In genomic region chr1:161070352-161071271, GRCm38 (mm10) we compare ENCODE assay signal across 8 mouse cellular contexts. TPM values are rescaled to one million over a fixed set of nuclear protein-coding genes. Genes with fewer than 3 reads are reported as not detected.
DNase-seq lines count a peak whose midpoint lies in the region; ATAC-seq and TF ChIP-seq lines count a peak whose summit lies in the region.

Dars2 (minus strand) TSS chr1:161070658.
Cenpl (plus strand) TSS chr1:161070713.

- H3K36me3 ChIP-seq in ES-E14 (ENCODE audit: control insufficient read depth, insufficient read depth, low read length, poor library complexity, severe bottlenecking): no peaks in the 10 kb centered on the region; the same call in 1 of the 2 replicates
- H3K36me3 ChIP-seq in forebrain, embryonic 15.5 days: no peaks in the 10 kb centered on the region

- peak; percentile 99 for ATAC-seq in forebrain, embryonic 15.5 days (replicated peaks)
- peak; percentile 96 for ATAC-seq in neutrophil, adult 5-6 weeks (ENCODE audit: extremely low read depth, insufficient number of reproducible peaks, low FRiP score, poor library complexity, severe bottlenecking)

- H3K9ac ChIP-seq in ES-E14 (ENCODE audit: insufficient read depth, low read depth, low read length, poor library complexity, severe bottlenecking): peak within 1 kb of the TSS; percentile 94
- H3K9ac ChIP-seq in forebrain, embryonic 15.5 days (replicated peaks): peak within 1 kb of the TSS; percentile 81

- WGBS in forebrain, embryonic 15.5 days: under 1% methylated on average over 57 of the region's 57 CpGs
- under 1% methylated on average over 57 of the region's 57 CpGs for WGBS in lung, adult 2 months

- no peaks in the 10 kb centered on the region for H3K9me3 ChIP-seq in ES-E14 (ENCODE audit: control insufficient read depth, insufficient read depth, low read depth, low read length)
- H3K9me3 ChIP-seq in forebrain, embryonic 15.5 days: no peaks in the 10 kb centered on the region

- H3K4me2 ChIP-seq in forebrain, embryonic 15.5 days (replicated peaks): peak within 1 kb of the TSS; percentile 90

- in situ Hi-C loops in ES-E14 (cut with MboI; ENCODE audit: low sequenced_read_pairs in 2 of 2, unreplicated experiment in 2 of 2): no loop called here

- H3K4me3 ChIP-seq in ES-E14 (ENCODE audit: insufficient read depth in 1 of 2, low read depth in 1 of 2, low read length in 2 of 2, poor library complexity in 1 of 2, severe bottlenecking in 1 of 2): peak within 1 kb of the TSS; percentile 75 to 90
- H3K4me3 ChIP-seq in forebrain, embryonic 15.5 days: peak within 1 kb of the TSS; percentile 76
- peak within 1 kb of the TSS; percentile 89 for H3K4me3 ChIP-seq in lung, adult 2 months (replicated peaks; ENCODE audit: extremely low read depth, low read depth, low read length)

- H3K27me3 ChIP-seq in forebrain, embryonic 15.5 days: no peaks in the 10 kb centered on the region

- no peak for TF ChIP-seq CTCF in lung, adult 2 months (IDR thresholded peaks at IDR 0.05; ENCODE audit: insufficient read depth, low read length)

- peak; percentile 98 for DNase-seq in ES-E14 (ENCODE audit: low read depth, low spot score)
- DNase-seq in cerebellum, adult 11-12 months: peak; percentile 94
- peak; percentile 94 for DNase-seq in heart, postnatal 25 days (ENCODE audit: low spot score)
- peak; percentile 98 for DNase-seq in layer of hippocampus, adult 18-20 months (ENCODE audit: low spot score in 2 of 2)
- peak; percentile 96 for DNase-seq in lung, adult 2 months
- DNase-seq in thymus, adult 18-20 months: peak; percentile 87 to 92

- intact Hi-C loops in heart, postnatal 25 days (cut with DNase I): loop anchor here (2.0 kb wide), 1 partner anchor 34 kb away; no protein-coding TSS in a partner anchor

- peaks cover 2 to 5% of the 10 kb centered on the region in 2 experiments; a peak in 1 of 4 replicates for H3K4me1 ChIP-seq in ES-E14 (ENCODE audit: control insufficient read depth in 2 of 2, insufficient read depth in 2 of 2, low read length in 2 of 2, poor library complexity in 1 of 2)
- peaks cover 42% of the 10 kb centered on the region for H3K4me1 ChIP-seq in forebrain, embryonic 15.5 days
- 0 out of 2 replicates have a peak, but pooled peaks cover 3% of the 10 kb centered on the region for H3K4me1 ChIP-seq in lung, adult 2 months (ENCODE audit: control insufficient read depth, insufficient read depth, low read length)

- H3K27ac ChIP-seq in ES-E14 (ENCODE audit: insufficient read depth, low read depth, low read length, poor library complexity, severe bottlenecking): peak within 1 kb of the TSS; percentile 83
- H3K27ac ChIP-seq in forebrain, embryonic 15.5 days (replicated peaks): peak within 1 kb of the TSS; percentile 79

- peak; percentile 55; the same call in 1 of the 2 replicates for TF ChIP-seq POLR2A in lung, adult 2 months (IDR thresholded peaks at IDR 0.05; ENCODE audit: borderline replicate concordance, extremely low read depth, low read depth, low read length)

TF ChIP-seq in ES-E14, 5 proteins besides CTCF, POLR2A, EP300 and RAD21:
- TF ChIP-seq ZNF384 (IDR thresholded peaks at IDR 0.05; ENCODE audit: low read depth, low read length) (no peak), CHD2 (IDR thresholded peaks at IDR 0.05; ENCODE audit: low read depth, low read length) (peak; percentile 66), HCFC1 (IDR thresholded peaks at IDR 0.05; ENCODE audit: borderline replicate concordance, insufficient read depth, low read length) (peak; percentile 94)

RNA-seq across cellular contexts. Expression of gene Dars2, which starts in this region (rescaled TPM):
- 38.7 and 39.8 TPM in 2 replicates for total RNA-seq in ES-E14 (2012; rRNA removed)
- polyA plus RNA-seq in forebrain, embryonic 15.5 days (2015; fragmentation: Nextera tagmentation; extraction: Ambion mirVana): 33.6 and 34.6 TPM in 2 replicates
- total RNA-seq in heart, postnatal 25 days (2021): 10 to 100 TPM; 22.1 to 22.3 TPM
- 10 to 100 TPM; 26.3 to 26.5 TPM for total RNA-seq in layer of hippocampus, adult 18-20 months (2021)
- 4.3 and 10.6 TPM in 2 replicates for polyA plus RNA-seq in lung, adult 2 months (2012; rRNA removed)
- 10.2 and 11.5 TPM in 2 replicates for total RNA-seq in neutrophil, adult 5-6 weeks (2017)

RNA-seq across cellular contexts. Expression of gene Cenpl, which starts in this region (rescaled TPM):
- 5.1 and 6.2 TPM in 2 replicates for total RNA-seq in ES-E14 (2012; rRNA removed)
- 20.4 and 22.1 TPM in 2 replicates for polyA plus RNA-seq in forebrain, embryonic 15.5 days (2015; fragmentation: Nextera tagmentation; extraction: Ambion mirVana)
- 1 to 10 TPM in 1 of 2 experiments, under 1 TPM in 1; 0.94 to 1.1 TPM for total RNA-seq in heart, postnatal 25 days (2021)
- 1 to 10 TPM; 1.3 to 1.7 TPM for total RNA-seq in layer of hippocampus, adult 18-20 months (2021)
- 0.70 and 1.1 TPM in 2 replicates for polyA plus RNA-seq in lung, adult 2 months (2012; rRNA removed)
- 4.2 and 5.6 TPM in 2 replicates for total RNA-seq in neutrophil, adult 5-6 weeks (2017)

Comparison
In these comparisons a context has a peak if more than half of its experiments do, and no peak if none do; other contexts are left out.
1. Peak in every context shown above with its lines: DNase-seq, ATAC-seq, H3K4me3 ChIP-seq and H3K27ac ChIP-seq.
2. RNA of gene Cenpl (polyA plus RNA-seq): 20.4 to 22.1 TPM in forebrain, embryonic 15.5 days; 0.70 to 1.1 TPM in lung, adult 2 months; every median in the first group is over 10 times any median in the second.